Mouse (Mus musculus): ENCODE measurements around the gene Slc25a38.

The Slc25a38 gene

GRCm38 (mm10) chr9:120110211-120111018 lies at the start of gene Slc25a38:
Gene Slc25a38 (plus strand): TSS chr9:120110374.
- DNase-seq, result peak; percentile 96

DNA sequence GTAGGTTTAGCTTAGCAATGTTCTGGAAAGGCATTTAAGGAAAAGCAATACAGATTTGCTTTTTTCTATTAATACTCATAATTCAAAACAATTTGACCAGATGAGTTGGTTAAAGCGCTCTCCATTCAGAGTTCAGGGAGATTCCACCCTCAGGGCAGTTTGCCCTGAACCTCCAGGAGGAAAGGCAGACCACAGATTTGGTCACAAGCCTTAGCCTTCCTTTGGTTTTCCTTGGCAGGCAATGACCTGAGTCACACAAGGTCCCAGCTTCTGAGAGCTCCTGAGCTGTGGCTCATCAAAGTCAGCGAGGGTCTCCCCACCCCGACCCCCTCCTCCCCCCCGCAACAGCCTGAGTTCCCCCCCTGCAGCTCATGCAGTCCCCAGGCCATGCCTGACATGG lies 45.9 kb upstream of the Slc25a38 start:
- no peak for DNase-seq

- no peak for DNase-seq
These were observed 42.6 kb upstream of the Slc25a38 start for GRCm38 (mm10) chr9:120067609-120068008.

GRCm38 (mm10) chr9:120068047-120068446 lies 42.1 kb upstream of the Slc25a38 start:
- DNase-seq, result no peak

DNA sequence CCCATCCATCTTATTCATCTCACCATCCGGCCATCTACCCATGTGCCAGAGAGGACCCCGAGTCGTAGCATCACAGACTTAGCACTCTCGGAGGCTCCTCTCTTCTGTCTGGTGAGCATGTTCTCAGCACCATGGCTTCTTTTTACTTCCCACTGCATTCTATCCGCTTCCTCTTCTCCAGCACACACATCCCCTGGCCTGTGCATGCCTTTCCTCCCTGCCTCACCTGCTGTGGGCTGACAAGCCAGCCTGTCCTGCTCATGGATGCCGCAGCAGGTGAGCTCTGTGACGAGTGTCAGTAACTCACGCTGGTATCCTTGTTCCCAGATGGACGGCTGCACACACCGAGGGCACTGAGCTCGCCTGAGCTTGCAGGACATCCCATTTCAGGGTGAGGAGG lies 40.4 kb upstream of the Slc25a38 start, which contains the start of gene Cx3cr1:
Gene Cx3cr1, minus strand, starts transcription at position 101 of the 400 bp plus-strand sequence.
- DNase-seq, result no peak

- no peak for DNase-seq
These were observed 38.9 kb upstream of the Slc25a38 start for GRCm38 (mm10) chr9:120071251-120071650.

DNA sequence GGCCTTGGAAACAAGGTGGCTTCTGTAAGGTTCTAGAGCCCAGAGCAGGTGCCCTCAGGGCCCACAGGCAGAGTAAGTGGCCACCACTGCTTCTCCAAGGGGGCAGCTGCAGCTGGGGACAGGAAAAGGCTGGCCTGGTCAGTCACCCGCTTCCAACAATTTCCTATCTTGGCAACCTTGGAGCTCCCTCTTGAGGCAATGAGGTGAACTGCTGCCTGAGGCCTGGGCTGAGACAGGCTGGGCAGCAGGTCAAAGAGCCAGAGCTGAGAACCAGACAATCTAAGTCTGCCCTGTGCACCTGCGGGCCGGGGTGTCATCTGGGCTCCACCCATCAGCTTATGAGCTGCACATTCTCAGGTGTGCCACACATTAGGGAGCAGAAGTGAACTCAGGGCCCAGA lies 37.0 kb upstream of the Slc25a38 start:
- peak; percentile 85 for DNase-seq

- DNase-seq, result no peak
These were observed 35.7 kb upstream of the Slc25a38 start for GRCm38 (mm10) chr9:120074516-120074915.

GRCm38 (mm10) chr9:120078241-120078640 lies 31.9 kb upstream of the Slc25a38 start:
- DNase-seq, result no peak

GRCm38 (mm10) chr9:120079901-120080300 lies 30.3 kb upstream of the Slc25a38 start:
- no peak for DNase-seq

DNA sequence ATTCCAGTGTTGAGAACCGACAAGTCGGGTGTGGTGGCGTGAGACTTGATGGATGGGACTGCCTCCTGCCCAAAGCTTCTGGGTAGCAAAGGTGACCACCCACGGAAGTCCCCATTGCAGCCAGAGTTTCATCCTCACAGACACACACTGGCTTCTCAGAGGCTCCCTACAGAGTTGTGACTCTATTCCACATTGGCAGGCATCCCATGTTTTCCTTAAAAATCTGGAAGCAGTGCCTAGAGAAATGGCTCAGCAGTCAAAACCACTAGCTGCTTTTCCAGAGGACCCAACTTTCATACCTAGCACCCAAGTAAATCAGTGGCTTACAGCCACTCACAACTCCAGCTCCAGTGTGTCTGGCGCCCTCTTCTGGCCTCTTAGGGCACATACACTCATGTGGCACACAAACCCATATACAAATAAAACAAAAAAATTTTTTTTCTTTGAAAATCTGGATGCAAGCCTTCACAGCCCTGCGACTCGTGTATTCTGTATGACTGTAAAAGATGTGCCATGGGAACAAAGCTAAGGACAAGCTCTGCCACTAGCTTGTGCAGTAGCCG lies 29.5 kb upstream of the Slc25a38 start:
- DNase-seq, result no peak

DNA sequence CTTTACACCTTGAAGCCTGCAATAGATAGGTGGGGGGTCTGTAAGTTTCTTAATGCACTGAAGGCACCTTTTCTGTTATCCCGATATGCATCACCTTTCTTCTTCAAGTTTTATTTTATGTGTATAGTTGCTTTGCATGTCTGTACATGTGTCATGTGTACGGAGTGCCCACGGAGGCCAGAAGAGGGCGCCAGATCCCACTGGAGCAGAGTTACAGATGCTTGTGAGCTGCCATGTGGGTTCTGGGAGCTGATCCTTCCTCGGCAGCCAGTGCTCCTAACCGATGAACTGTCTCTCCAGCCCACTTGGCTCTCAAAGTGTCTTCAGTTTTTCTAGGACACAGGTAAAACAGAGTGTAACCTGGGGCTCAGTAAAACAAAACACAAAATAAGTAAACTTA lies 28.9 kb upstream of the Slc25a38 start:
- no peak for DNase-seq

- no peak for DNase-seq
These were observed 28.2 kb upstream of the Slc25a38 start for GRCm38 (mm10) chr9:120081967-120082366.

DNA sequence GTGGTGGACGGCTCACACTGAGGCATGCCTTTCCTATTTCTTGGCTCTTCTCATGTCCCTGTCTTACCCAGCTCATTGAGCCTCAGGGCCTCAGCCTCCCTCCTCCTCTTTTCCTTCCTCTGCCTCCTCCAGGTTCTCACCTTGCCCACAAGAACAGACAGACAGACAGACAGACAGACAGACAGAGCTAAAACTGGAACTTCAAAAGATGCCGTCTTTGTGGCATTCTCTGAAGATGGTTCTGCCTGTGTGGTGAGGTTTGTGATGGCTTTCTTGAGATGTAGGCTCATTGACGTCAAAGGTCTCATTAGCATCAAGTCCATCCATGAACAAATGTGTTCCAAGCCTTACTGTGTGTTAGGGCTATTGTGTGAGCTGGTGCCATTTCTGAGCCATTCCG lies 27.5 kb upstream of the Slc25a38 start:
- no peak for DNase-seq

DNA sequence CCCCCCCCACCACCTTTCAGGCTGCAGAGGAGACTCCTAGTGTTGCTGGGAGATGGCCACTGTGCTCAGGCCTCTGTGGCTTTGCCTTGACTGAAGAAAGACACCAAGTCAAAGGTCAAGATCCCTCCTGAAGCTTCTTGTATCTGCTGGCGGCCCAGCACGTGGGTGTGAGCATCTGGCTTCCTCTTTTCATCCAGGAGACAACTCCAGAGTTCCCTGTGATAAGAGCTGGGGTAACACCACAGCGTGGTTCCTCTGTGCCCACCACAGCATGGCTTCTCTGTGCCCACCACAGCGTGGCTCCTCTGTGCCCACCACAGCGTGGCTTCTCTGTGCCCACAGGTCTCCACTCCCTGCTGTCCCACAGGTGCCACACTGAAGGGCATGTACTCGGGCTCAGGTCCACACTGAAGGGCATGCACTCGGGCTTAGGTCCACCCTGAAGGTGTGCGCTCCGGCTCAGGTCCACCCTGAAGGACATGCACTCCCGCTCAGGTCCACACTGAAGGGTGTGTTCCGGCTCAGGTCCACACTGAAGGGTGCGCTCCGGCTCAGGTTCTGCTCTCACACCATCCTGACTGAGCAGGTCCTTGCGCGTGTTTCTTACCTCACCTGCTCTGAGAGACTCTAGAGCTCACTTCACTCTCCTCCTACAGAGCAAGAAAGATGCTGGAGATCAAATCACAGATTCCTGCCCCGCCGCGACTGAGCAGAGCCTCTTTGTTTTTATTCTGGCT lies 26.8 kb upstream of the Slc25a38 start:
- DNase-seq, result no peak

DNA sequence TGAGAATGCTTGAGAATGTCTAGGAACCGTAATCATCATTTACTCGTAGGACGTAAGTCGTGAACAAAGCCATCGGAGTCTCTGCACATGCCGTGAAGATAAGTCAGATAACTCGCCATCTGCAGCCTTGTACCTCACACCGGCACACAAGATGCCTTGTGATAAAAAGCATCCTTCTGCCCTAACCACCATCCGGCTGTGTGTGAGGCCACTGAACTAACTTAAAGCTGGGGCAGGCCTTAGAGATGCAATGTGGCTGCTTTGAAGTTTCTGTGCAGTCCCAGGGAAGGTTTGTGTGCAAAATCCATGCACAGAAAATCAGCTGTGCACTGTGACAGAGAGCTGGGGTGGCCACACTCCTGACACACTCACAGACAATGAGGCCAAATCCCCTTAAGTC lies 25.8 kb upstream of the Slc25a38 start:
- DNase-seq, result no peak

DNA sequence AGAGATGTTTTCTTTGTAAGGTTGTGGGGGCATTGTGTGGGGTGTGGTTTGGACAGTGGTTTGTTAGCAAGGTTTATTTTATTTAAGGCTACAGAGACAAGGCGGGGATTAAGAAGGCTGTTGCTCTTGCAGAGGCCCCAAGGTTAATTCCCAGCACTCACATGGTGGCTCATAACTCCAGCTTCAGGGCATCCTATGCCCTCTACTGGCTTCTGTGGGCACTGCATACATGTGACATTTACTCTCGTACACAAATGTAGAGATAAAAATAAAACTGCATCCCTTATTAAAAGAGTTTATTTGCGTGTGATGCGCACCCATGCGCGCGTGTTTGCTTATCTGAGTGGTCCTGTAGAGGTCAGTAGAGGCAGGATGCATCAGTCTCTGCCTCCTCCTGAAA lies 21.0 kb upstream of the Slc25a38 start:
- DNase-seq, result no peak

DNA sequence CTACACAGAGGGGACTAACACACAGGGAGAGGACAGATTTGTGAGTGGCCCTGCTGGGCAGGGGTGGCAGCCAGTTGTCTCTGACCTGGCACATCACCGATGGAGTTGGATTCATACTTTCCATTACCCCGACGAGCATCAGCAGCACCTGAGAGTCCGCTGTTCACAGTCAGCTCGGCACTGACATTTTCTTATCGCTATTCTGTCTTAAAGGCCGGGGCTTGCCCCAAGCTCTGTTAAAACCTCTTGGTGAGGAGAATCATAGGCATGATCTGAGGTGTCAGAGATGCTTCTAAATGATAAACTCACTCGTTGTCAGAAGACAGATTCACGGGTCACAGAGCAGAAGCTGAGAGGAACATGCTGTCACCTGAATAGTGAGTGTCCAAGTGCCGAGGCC lies 19.1 kb upstream of the Slc25a38 start:
- DNase-seq, result no peak

DNA sequence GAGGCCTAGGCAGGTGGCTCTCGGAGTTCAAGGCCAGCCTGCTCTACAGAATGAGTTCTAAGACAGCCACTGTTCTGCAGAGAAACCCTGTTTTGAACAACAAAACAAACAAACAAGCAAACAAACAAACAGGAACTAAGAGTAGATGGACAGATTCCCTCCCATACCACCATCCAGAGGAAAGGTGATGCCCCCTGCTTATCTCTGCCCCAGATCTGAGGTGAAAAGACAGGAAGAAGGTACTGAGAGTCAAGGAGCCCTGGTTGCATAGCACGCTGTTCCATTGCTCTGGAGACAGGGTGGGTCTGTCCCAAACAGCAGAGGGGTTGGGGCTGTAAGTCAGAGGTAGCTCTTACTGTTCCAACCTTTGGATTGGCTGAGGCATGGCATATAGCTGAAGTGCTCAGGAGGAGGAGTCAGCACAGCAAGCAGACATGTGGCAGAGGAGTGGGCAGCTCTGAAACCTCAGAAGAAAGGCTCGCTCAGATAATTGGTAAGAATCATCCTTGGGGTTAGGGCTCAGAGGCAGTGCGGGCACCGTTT lies 18.4 kb upstream of the Slc25a38 start, which contains the start of gene Ccr8:
Gene Ccr8, plus strand, starts transcription at position 419 of the 543 bp plus-strand sequence.
- no peak for DNase-seq

DNA sequence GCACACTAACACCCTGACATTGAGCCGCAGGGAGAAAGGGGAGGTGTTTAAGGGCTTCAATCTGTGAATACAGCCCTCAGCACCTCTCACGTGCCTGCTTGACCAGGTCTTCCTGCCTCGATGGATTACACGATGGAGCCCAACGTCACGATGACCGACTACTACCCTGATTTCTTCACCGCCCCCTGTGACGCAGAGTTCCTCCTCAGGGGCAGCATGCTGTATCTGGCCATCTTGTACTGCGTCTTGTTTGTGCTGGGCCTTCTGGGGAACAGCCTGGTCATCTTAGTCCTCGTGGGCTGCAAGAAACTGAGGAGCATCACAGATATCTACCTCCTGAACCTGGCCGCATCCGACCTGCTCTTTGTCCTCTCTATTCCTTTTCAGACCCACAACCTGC lies 16.5 kb upstream of the Slc25a38 start:
- DNase-seq, result no peak

GRCm38 (mm10) chr9:120095886-120096285 lies 14.3 kb upstream of the Slc25a38 start:
- DNase-seq, result no peak

DNA sequence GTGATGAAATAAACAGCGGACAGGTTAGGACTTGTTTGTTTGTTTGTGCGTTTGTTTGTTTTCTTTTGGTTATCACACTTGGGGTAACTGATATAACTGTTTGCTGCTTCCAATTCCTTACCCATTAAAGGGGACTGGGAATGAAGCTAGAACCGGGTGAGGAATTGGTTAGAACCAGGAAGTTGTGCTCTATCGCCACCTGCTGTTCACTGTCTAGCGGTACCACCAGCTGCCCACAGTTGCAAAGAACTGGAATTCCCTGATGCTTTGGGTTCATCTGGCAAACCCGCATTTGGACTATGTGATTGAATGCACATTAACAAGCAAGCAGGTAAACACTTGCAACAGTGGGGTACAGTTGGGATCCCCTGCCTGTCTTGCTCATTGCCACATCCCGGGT lies 11.5 kb upstream of the Slc25a38 start:
- DNase-seq, result peak; percentile 60

- DNase-seq, result no peak
These were observed 10.9 kb upstream of the Slc25a38 start for GRCm38 (mm10) chr9:120099304-120099703.

DNA sequence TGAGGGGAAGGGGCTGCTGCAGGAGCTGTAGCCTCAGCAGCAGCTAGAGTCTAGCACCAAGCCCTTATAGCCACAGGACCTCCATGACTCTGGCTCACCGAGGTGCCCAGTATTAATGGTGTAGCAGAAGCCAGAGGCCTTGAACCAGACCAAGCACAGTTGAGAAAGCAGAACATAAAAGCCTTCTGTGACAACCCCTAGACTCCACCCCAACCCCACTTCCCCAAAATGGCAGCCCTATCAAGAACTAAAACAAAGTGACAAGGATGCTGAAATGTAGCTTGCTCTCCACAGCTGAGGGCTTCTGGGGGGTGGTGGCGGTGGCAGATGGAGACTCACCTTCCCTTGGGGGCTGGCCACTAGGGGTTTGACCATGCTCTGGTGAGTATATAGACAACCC lies 9.0 kb upstream of the Slc25a38 start:
- no peak for DNase-seq
